Mouse (Mus musculus) C2C12 (cell line): Measurements from ENCODE around the gene Hoxc10. TPM values are rescaled to one million over a fixed set of nuclear protein-coding genes. Genes with fewer than 3 reads are reported as not detected.

ENCODE experiments used
- H3K27me3 ChIP-seq: one replicate; pipeline ENCODE4 v1.6.1; 2011; ENCODE audit not compliant: control insufficient read depth, insufficient read depth, insufficient read length
- H3K36me3 ChIP-seq: one replicate; pipeline ENCODE4 v1.6.1; 2011; ENCODE audit not compliant: control insufficient read depth, insufficient read depth
- H3K4me3 ChIP-seq: one replicate; pipeline ENCODE4 v1.5.1; 2011; ENCODE audit warnings: mild to moderate bottlenecking, control low read depth; ENCODE audit not compliant: poor library complexity, insufficient read depth, severe bottlenecking
- H3K79me2 ChIP-seq: one replicate; pipeline ENCODE4 v1.6.1; 2011; ENCODE audit not compliant: control insufficient read depth, insufficient read depth
- H3K79me3 ChIP-seq: one replicate; pipeline ENCODE4 v1.6.1; 2011; ENCODE audit warnings: low read depth, control low read depth
- H3ac ChIP-seq: one replicate; pipeline ENCODE3; 2011; ENCODE audit warnings: low read depth; ENCODE audit not compliant: control insufficient read depth, insufficient read length
- CEBPB ChIP-seq: IDR thresholded peaks from one replicate; pipeline ENCODE4 v1.6.1; 2011; ENCODE audit warnings: low read depth, mild to moderate bottlenecking, control low read depth, moderate library complexity
- CTCF ChIP-seq: IDR thresholded peaks from one replicate; pipeline ENCODE4 v1.5.1; 2011; ENCODE audit not compliant: control insufficient read depth, insufficient read depth, insufficient read length
- FOSL1 ChIP-seq: IDR thresholded peaks from one replicate; pipeline ENCODE4 v1.8.0; 2011; ENCODE audit warnings: mild to moderate bottlenecking, low read length; ENCODE audit not compliant: poor library complexity, insufficient read depth, severe bottlenecking
- MAX ChIP-seq: IDR thresholded peaks from one replicate; pipeline ENCODE4 v1.6.1; 2011; ENCODE audit warnings: mild to moderate bottlenecking, control low read depth
- MYOD1 ChIP-seq: IDR thresholded peaks from one replicate; pipeline ENCODE4 v1.6.1; 2011; ENCODE audit warnings: low read depth; ENCODE audit not compliant: control insufficient read depth, insufficient read length
- MYOG ChIP-seq: IDR thresholded peaks from one replicate; pipeline ENCODE4 v1.6.1; 2011; ENCODE audit not compliant: control insufficient read depth, insufficient read length; ENCODE audit errors: extremely low read depth
- USF1 ChIP-seq: IDR thresholded peaks from one replicate; pipeline ENCODE4 v1.6.1; 2011; ENCODE audit warnings: low read depth, mild to moderate bottlenecking, control low read depth, moderate library complexity
- long read RNA-seq, 2 experiments: library from polyadenylated mRNA; unstranded; transcript quantifications; one replicate each; pipeline ENCODE4 v2.0.0; 2019 to 2020
- polyA plus RNA-seq: library from polyadenylated mRNA; unstranded; fragments of >200 nt; fragmentation: generic; extraction: Trizol; gene quantifications from one replicate; pipeline ENCODE4 v1.2.1, GENCODE M21; 2012; ENCODE audit warnings: missing spikeins

The Hoxc10 gene
- 49.6 TPM for polyA plus RNA-seq
- long read RNA-seq, experiment 1, transcript Hoxc10-201 (2 exons, 1,909 nt) = major isoform, 25 of 29 reads
- long read RNA-seq, experiment 1, partial matches to known transcripts = 3 of 29 reads
- long read RNA-seq, experiment 1, other reads (novel, unspliced or antisense) = 1 of 29 reads
- long read RNA-seq, experiment 2, transcript Hoxc10-201 (2 exons, 1,909 nt) = major isoform, 43 of 46 reads
- long read RNA-seq, experiment 2, partial matches to known transcripts = 0 of 46 reads
- long read RNA-seq, experiment 2, other reads (novel, unspliced or antisense) = 3 of 46 reads

DNA sequence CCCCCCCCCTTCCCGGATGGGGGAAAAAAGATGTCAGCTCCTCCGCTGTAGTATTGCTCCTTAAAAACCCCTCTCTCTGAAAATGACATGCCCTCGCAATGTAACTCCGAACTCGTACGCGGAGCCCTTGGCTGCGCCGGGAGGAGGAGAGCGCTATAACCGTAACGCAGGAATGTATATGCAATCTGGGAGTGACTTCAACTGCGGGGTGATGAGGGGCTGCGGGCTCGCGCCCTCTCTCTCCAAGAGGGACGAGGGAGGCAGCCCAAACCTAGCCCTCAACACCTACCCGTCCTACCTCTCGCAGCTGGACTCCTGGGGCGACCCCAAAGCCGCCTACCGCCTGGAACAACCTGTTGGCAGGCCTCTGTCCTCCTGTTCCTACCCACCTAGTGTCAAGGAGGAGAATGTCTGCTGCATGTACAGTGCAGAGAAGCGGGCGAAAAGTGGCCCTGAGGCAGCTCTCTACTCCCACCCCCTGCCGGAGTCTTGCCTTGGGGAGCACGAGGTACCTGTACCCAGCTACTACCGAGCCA lies at the start of gene Hoxc10:
Gene Hoxc10 (plus strand): TSS at position 21 of the 536 bp plus-strand sequence.
- H3K4me3 ChIP-seq = peak within 1 kb of the TSS; percentile 71
- H3ac ChIP-seq = peak within 1 kb of the TSS; percentile 92
- no peaks in the 10 kb centered on the region for H3K27me3 ChIP-seq
- peaks cover 80% of the 10 kb centered on the region for H3K79me3 ChIP-seq
- no peaks in the 10 kb centered on the region for H3K36me3 ChIP-seq
- H3K79me2 ChIP-seq = peaks cover 99% of the 10 kb centered on the region
- TF ChIP-seq MAX = peak; percentile 37
- TF ChIP-seq CEBPB = no peak

- Histone ChIP-seq H3K36me3 (no peaks in the 10 kb centered on the region), H3K4me3 (no peak overlapping the region), H3K79me2 (no peaks in the 10 kb centered on the region), H3K27me3 (peaks cover 23% of the 10 kb centered on the region), H3ac (no peak overlapping the region), H3K79me3 (no peaks in the 10 kb centered on the region)
- TF ChIP-seq MYOD1 (no peak), CEBPB (no peak), USF1 (no peak), CTCF (no peak), MAX (no peak), FOSL1 (no peak), MYOG (no peak)
These were observed 48.5 kb upstream of the Hoxc10 start for GRCm38 (mm10) chr15:102917972-102918572.

GRCm38 (mm10) chr15:102918611-102919265 lies 47.9 kb upstream of the Hoxc10 start:
- Histone ChIP-seq H3K27me3 (peaks cover 20% of the 10 kb centered on the region), H3K4me3 (no peak overlapping the region), H3K79me2 (no peaks in the 10 kb centered on the region), H3ac (no peak overlapping the region), H3K36me3 (no peaks in the 10 kb centered on the region), H3K79me3 (no peaks in the 10 kb centered on the region)
- TF ChIP-seq MAX = no peak
- no peak for TF ChIP-seq CEBPB
- TF ChIP-seq MYOG = no peak
- no peak for TF ChIP-seq CTCF
- TF ChIP-seq USF1 = no peak

DNA sequence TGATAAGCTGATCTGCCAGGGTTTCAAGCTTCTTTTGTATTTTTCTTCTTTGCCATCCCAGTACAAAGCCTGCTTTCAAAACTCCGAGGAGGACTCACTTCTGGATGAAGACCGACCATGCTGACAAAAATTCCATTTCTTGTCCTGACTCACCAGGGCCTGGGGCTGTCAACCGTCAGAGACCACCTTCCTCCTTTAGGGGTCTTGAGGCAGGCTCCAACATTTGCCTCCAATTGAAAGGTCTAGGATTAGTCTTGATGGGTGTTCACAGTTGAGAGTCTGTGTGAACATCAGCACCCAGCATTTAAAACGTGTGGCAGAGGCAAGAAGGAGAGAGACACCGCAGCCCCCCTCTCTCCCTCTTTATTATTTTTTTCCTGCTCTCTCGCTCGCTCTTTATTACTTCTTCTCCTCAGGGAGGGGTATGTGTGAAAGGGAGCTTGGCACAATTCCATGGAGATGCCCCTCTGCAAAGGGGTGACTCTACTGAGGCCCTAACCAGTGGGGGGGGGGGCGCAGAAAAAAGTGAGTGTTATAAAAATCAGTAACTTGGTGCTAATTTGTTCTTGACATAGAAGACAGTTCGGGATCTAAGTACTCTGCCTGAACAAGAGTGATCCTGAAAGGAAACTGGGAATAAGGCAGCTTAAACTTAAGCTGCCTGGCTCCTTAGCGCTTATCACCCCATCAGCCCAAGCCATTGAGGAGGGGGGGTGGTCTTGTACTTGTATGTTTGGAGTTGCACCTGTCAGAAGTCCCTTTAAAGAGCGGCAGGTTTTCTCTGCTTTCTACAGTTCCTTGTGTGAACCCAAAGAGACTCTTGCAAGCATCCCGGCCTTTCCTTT lies 47.0 kb upstream of the Hoxc10 start:
- H3K79me2 ChIP-seq = no peaks in the 10 kb centered on the region
- peak overlapping the region; percentile 28 for H3K4me3 ChIP-seq
- H3K79me3 ChIP-seq = no peaks in the 10 kb centered on the region
- no peak overlapping the region for H3ac ChIP-seq
- peaks cover 15% of the 10 kb centered on the region for H3K27me3 ChIP-seq
- H3K36me3 ChIP-seq = no peaks in the 10 kb centered on the region
- TF ChIP-seq CTCF (no peak), CEBPB (no peak), FOSL1 (no peak), MYOD1 (no peak), USF1 (no peak), MYOG (no peak)

DNA sequence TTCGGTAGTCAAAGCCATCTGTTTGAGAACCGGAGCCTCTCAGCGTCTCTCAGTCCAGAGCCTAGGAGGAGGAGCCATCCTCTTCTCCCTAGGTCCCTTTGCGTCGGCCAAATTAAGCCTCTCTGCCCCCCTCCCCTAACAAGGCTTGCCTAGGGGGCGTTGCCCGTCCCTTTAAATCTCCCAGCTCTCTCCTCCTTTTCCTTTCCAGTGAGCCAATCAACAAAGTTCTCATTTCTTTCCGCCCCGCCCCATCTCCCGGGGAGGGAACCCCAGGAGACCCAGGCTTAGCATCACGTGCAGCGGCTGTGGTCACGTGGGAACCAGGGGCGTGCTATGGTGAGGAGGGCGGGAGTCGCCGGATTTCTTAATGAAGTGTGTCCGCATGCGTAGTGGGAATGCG lies 46.0 kb upstream of the Hoxc10 start:
- Histone ChIP-seq H3K27me3 (peaks cover 15% of the 10 kb centered on the region), H3ac (peak overlapping the region; percentile 56), H3K4me3 (peak overlapping the region; percentile 38), H3K79me3 (no peaks in the 10 kb centered on the region), H3K36me3 (no peaks in the 10 kb centered on the region), H3K79me2 (no peaks in the 10 kb centered on the region)
- TF ChIP-seq USF1 (peak; percentile 99), CTCF (no peak), MAX (peak; percentile 87)
